Mouse (Mus musculus) hindbrain, postnatal 0 days (tissue): ENCODE data around the gene Cops3. TPM values are rescaled to one million over a fixed set of nuclear protein-coding genes. Genes with fewer than 3 reads are reported as not detected.
A peak's percentile ranks its signal among the peaks of the same experiment; 100 is the strongest.

ENCODE experiments used
- ATAC-seq: fragments of 200-750 bp; cut with Nextera tagmentation; 2 replicates; pipeline ENCODE4 v1.8.0; 2017; ENCODE audit warnings: mild to moderate bottlenecking, moderate TSS enrichment, moderate library complexity
- DNase-seq: peaks from one replicate; pipeline ENCODE4 v3.0.0-alpha.2; 2015; ENCODE audit warnings: low spot score
- H3K27ac ChIP-seq: fragments of 300-500 bp; sonication (generic); 2 replicates; pipeline ENCODE4 v1.5.1; 2014; ENCODE audit warnings: mild to moderate bottlenecking
- H3K27me3 ChIP-seq: fragments of 300-500 bp; sonication (generic); 2 replicates; pipeline ENCODE4 v1.6.1; 2014; ENCODE audit warnings: low read length, mixed read lengths; ENCODE audit not compliant: insufficient read depth
- H3K36me3 ChIP-seq: fragments of 300-500 bp; sonication (generic); 2 replicates; pipeline ENCODE4 v1.6.1; 2014; ENCODE audit warnings: low read length, mixed read lengths; ENCODE audit not compliant: insufficient read depth
- H3K4me1 ChIP-seq: fragments of 300-500 bp; sonication (generic); 2 replicates; pipeline ENCODE4 v1.6.1; 2014; ENCODE audit warnings: antibody characterized with exemption, low read length, mixed read lengths; ENCODE audit not compliant: insufficient read depth
- H3K4me2 ChIP-seq: fragments of 300-500 bp; sonication (generic); 2 replicates; pipeline ENCODE4 v1.6.1; 2014; ENCODE audit warnings: low read depth, mild to moderate bottlenecking, low read length, moderate library complexity, mixed read lengths
- H3K4me3 ChIP-seq: fragments of 300-500 bp; sonication (generic); 2 replicates; pipeline ENCODE4 v1.5.1; 2014; ENCODE audit warnings: low read length
- H3K9ac ChIP-seq: fragments of 300-500 bp; sonication (generic); replicated peaks from 2 replicates; pipeline ENCODE4 v1.6.1; 2014; ENCODE audit warnings: mild to moderate bottlenecking, low read length, moderate library complexity, mixed read lengths
- H3K9me3 ChIP-seq: fragments of 300-500 bp; sonication (generic); 2 replicates; pipeline ENCODE4 v1.6.1; 2016; ENCODE audit warnings: low read length, mixed read lengths
- CTCF ChIP-seq: IDR thresholded peaks from 2 replicates; pipeline ENCODE4 v1.5.1; 2016; ENCODE audit warnings: antibody characterized with exemption, control low read depth, low read depth
- WGBS: fragments of 180-500 bp; shearing (Covaris S2); extraction: QIAGEN DNeasy Blood & Tissue Kit; methylation state at CpG from one replicate; pipeline ENCODE4 v1.1.7; 2014; 5-methylcytosine and 5-hydroxymethylcytosine counted together
- polyA plus RNA-seq: library from polyadenylated mRNA; unstranded; fragments of >200 nt; fragmentation: Nextera tagmentation; extraction: Ambion mirVana; gene quantifications from 2 replicates; pipeline ENCODE4 v1.2.1, GENCODE M21; 2015
- total RNA-seq: library from RNA; depleted of rRNA; stranded (reverse); fragments of >200 nt; gene quantifications from 2 replicates; pipeline ENCODE4 v1.2.3, GENCODE M21; 2014

Cops3 gene
- total and polyA plus RNA-seq, 2 experiments from 2014 or later: 96.0 to 158 TPM

DNA sequence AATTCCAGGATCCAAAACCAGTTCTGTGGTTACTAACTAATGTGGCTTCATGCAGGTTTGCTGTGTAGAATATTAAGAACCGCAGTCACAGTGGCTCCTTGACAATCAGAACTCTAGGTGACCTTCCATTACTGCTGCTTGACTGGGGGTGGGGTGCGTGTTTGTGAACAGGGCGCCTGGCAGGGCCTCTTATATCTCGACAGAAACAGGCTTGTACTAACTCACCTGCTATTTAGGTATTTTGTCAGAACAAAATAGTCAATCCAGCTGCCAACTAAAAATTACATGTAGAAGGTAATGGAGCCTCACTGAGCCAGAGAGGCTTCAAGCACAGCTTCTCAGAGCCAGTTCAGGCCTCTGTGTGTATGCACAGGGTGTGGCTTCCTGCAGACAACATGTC is 59.4 kb downstream of the Cops3 start:
- WGBS: 85% methylated on average over 4 of the region's 4 CpGs

DNA sequence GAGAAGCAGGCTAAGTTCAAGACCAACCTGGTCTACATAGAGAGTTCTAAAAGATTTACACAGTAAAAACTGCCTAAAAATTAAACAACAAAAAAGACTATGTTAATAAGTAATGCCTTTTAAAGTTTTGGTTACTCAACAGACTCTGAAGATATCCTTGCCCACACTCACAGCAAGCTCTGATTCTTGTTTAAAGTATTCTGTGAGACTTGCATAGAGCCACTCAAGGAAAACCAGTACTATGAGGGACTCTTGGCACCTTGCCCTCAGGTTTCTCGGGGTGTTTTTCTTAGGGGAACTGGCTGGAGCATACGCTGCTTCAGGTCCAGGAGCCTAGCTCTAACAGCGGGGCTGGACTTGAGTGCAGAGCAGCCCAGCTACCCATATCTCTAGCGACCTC is 60.2 kb downstream of the Cops3 start:
- H3K27ac ChIP-seq: no peak overlapping the region
- 78% methylated on average over 4 of the region's 4 CpGs for WGBS
- no peaks in the 10 kb centered on the region for H3K4me1 ChIP-seq
- no peak for DNase-seq
- H3K36me3 ChIP-seq: peaks cover 12% of the 10 kb centered on the region
- H3K27me3 ChIP-seq: no peaks in the 10 kb centered on the region
- no peak overlapping the region for H3K4me2 ChIP-seq
- no peak for TF ChIP-seq CTCF
- no peaks in the 10 kb centered on the region for H3K9me3 ChIP-seq
- H3K4me3 ChIP-seq: no peak overlapping the region
- H3K9ac ChIP-seq: no peak overlapping the region
- ATAC-seq: no peak

More for the DNA sequence above, 59.4 kb downstream of the Cops3 start:
- no peak for ATAC-seq
- no peak for DNase-seq
- H3K4me3 ChIP-seq: no peak overlapping the region
- no peaks in the 10 kb centered on the region for H3K4me1 ChIP-seq
- H3K9me3 ChIP-seq: no peaks in the 10 kb centered on the region
- TF ChIP-seq CTCF: no peak
- H3K9ac ChIP-seq: no peak overlapping the region
- no peak overlapping the region for H3K4me2 ChIP-seq
- no peak overlapping the region for H3K27ac ChIP-seq
- H3K27me3 ChIP-seq: no peaks in the 10 kb centered on the region
- H3K36me3 ChIP-seq: peaks cover 6% of the 10 kb centered on the region

DNA sequence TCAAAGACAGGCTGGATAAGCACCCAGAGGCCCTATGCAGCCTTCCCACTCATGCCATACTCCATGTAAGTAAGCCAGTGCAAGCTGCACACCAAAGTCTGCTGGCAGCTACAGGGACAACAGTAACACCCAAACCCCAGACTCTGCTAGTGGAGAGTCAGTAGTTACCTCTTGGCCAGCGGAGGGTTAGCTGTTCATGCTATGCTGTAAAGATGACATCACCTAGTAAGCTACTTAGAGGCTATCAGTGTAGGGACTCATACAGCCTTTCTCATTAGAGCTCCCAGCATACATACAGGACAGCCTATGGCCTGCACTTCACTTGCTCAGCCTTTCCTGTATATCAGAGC is 60.8 kb downstream of the Cops3 start:
- Histone ChIP-seq H3K4me1 (no peaks in the 10 kb centered on the region), H3K4me3 (no peak overlapping the region), H3K4me2 (no peak overlapping the region), H3K9ac (no peak overlapping the region), H3K36me3 (peaks cover 18% of the 10 kb centered on the region), H3K27ac (no peak overlapping the region), H3K9me3 (no peaks in the 10 kb centered on the region), H3K27me3 (no peaks in the 10 kb centered on the region)
- DNase-seq: no peak
- ATAC-seq: peak; percentile 27
- TF ChIP-seq CTCF: no peak
- 93% methylated on average over 1 of the region's 1 CpGs for WGBS

DNA sequence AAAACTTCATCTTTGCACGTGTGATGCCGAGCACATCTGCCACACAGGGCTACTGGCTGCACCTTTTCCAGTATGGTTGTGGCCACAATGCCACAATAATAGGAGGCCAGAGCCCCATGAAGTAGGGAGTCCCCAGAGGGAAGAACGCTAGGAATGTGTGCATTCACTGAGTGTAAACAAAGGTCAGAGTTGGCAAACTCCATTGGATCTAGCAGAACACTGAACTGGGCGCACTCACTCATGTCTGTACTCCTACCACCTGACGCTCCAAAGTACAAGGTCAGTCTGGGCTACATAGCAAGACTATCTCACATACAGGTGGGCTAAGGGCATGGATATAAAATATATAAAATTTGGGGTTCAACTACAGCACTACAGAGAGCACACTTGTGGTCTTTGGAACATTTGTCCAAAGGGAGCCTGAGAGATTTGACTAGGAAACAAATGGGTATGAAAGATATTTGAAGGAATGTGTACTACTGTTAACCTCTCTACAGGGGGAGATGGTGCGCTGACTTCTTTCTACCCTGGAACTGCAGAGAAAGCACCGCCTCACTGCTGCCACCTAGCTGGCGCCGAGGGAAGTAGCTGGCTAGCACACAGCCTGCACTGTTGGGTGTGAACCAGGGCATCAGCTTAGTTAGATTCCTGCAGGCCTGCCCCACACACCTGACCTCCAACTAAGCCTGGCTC is 61.3 kb downstream of the Cops3 start:
- peak; percentile 80 for ATAC-seq
- 59% methylated on average over 9 of the region's 9 CpGs for WGBS
- H3K36me3 ChIP-seq: peaks cover 23% of the 10 kb centered on the region

DNA sequence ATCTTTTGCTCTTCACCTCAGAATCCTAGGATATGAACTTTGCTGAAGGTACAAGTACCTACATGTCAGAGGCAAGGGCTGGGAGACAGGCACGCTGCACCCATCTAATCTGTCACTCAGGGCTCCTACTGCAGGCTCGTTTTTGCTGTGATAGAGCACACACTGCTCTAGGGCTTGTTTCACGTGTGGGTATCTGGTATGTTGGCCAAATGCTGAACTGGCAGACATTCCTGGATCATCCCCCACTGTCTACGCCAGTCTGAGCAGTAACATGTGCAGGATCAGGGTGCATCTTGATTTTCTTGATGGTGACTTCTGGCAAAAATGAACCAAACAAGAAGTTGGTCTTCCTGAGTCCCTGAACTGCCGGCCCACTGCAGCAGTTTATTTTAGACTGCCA is 62.4 kb downstream of the Cops3 start:
- no peak for ATAC-seq
- H3K9me3 ChIP-seq: no peaks in the 10 kb centered on the region
- TF ChIP-seq CTCF: no peak
- no peaks in the 10 kb centered on the region for H3K4me1 ChIP-seq
- no peaks in the 10 kb centered on the region for H3K27me3 ChIP-seq
- H3K9ac ChIP-seq: no peak overlapping the region
- no peak overlapping the region for H3K4me2 ChIP-seq
- WGBS: 88% methylated on average over 5 of the region's 5 CpGs
- peaks cover 31% of the 10 kb centered on the region for H3K36me3 ChIP-seq
- no peak overlapping the region for H3K27ac ChIP-seq
- DNase-seq: no peak
- H3K4me3 ChIP-seq: no peak overlapping the region

More for the DNA sequence above, 61.3 kb downstream of the Cops3 start:
- Histone ChIP-seq H3K9ac (no peak overlapping the region), H3K27me3 (no peaks in the 10 kb centered on the region), H3K27ac (no peak overlapping the region), H3K4me3 (no peak overlapping the region), H3K4me2 (no peak overlapping the region), H3K4me1 (no peaks in the 10 kb centered on the region), H3K9me3 (no peaks in the 10 kb centered on the region)
- TF ChIP-seq CTCF: peak; percentile 95
- DNase-seq: peak; percentile 73

DNA sequence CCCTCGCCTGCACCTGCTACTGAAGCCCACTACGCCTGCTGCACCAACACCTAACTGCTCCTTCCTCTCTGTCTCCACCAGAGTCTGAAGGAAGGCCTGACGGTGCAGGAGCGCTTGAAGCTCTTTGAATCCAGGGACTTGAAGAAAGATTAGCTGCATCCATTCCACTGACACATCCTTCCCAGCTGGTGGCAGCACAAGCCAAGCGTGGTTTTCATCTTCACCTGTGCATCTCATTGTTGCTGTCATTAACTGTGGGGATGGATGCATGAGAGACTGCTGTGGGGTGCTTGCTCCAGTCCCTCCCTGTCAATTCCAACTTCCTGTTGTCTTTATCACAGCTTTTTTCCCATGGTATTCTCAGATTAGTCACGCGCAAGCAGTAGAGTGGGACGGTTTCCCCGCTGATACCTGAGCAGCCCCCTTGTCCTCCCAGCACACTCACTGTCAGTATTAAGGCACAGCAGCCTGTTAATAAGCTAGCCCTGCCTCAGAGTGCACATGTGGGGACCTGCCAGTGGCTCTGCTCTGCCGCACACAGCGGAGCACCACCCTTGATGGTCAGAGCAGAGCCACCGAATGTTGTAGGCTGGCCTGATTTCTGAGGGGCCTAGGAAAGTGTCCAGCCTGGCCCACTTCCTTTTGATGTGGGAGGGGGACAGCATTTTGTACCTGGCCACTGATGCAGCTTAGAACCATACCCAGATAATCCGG is 64.0 kb downstream of the Cops3 start:
- ATAC-seq (no peak), DNase-seq (peak; percentile 31)
- H3K9me3 ChIP-seq: no peaks in the 10 kb centered on the region
- no peak overlapping the region for H3K4me3 ChIP-seq
- H3K27ac ChIP-seq: no peak overlapping the region
- no peaks in the 10 kb centered on the region for H3K27me3 ChIP-seq
- no peaks in the 10 kb centered on the region for H3K4me1 ChIP-seq
- 79% methylated on average over 13 of the region's 13 CpGs for WGBS
- peaks cover 47% of the 10 kb centered on the region for H3K36me3 ChIP-seq
- peak; percentile 44 for TF ChIP-seq CTCF
- no peak overlapping the region for H3K9ac ChIP-seq
- no peak overlapping the region for H3K4me2 ChIP-seq

DNA sequence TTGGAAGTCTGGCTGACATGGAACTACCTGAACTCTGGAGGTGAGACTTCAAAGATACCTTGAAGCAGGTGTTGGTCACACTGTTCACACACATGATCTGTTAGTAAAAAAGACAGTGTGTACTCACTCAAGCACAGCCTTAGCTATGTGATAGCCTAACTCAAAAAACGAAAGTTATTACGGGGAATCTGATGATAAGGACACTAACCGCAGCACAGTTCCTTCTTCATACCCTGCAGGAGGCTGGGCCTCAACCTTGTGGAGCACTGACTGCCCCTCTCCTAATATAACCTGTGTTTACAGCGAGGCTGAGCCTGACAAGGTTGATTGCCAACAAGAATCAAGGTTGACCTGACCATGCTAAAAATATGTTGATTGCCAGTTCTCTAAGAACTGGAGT is 65.1 kb downstream of the Cops3 start:
- no peak overlapping the region for H3K9ac ChIP-seq
- TF ChIP-seq CTCF: no peak
- no peak for DNase-seq
- no peaks in the 10 kb centered on the region for H3K27me3 ChIP-seq
- H3K9me3 ChIP-seq: no peaks in the 10 kb centered on the region
- ATAC-seq: no peak
- 94% methylated on average over 4 of the region's 4 CpGs for WGBS
- H3K4me1 ChIP-seq: no peaks in the 10 kb centered on the region
- no peak overlapping the region for H3K4me3 ChIP-seq
- no peak overlapping the region for H3K27ac ChIP-seq
- peaks cover 54% of the 10 kb centered on the region for H3K36me3 ChIP-seq
- H3K4me2 ChIP-seq: no peak overlapping the region
